Mouse (Mus musculus): Measurements from ENCODE around the gene Slc16a11. TPM values are rescaled to one million over a fixed set of nuclear protein-coding genes. Genes with fewer than 3 reads are reported as not detected.
"Not testable (repeated sequence)": the region's sequence is repeated elsewhere in the genome, so short reads cannot be mapped to it uniquely, and the experiment has no call there.

Gene Slc16a11
- 10 to 100 TPM; 23.9 to 27.1 TPM for total RNA-seq (2021)

GRCm38 (mm10) chr11:70212423-70212822, at the start of gene Slc16a11:
Gene Slc16a11 (plus strand): TSS chr11:70212752.
- intact Hi-C loops (cut with DNase I): loop anchor here (2.0 to 5.0 kb wide), 3 partner anchors 156 to 280 kb away; partner anchors contain the start of gene Dvl2
- DNase-seq (ENCODE audit: low spot score in 2 of 2): no peak

GRCm38 (mm10) chr11:70165972-70166921, 46.3 kb upstream of the Slc16a11 start:
- no peak for DNase-seq (ENCODE audit: low spot score in 2 of 2)
- intact Hi-C loops (cut with DNase I): no loop called here

GRCm38 (mm10) chr11:70168136-70168535, 44.4 kb upstream of the Slc16a11 start:
- no peak for DNase-seq (ENCODE audit: low spot score in 2 of 2)
- intact Hi-C loops (cut with DNase I): no loop called here

- peak in 1 of 2 experiments; percentile 14 for DNase-seq (ENCODE audit: low spot score in 2 of 2)
- intact Hi-C loops (cut with DNase I): not testable (repeated sequence)
These were observed 43.1 kb upstream of the Slc16a11 start for GRCm38 (mm10) chr11:70169471-70169870.

- no peak for DNase-seq (ENCODE audit: low spot score in 2 of 2)
These were observed 42.3 kb upstream of the Slc16a11 start for GRCm38 (mm10) chr11:70170291-70170690.

GRCm38 (mm10) chr11:70171181-70171580, 41.4 kb upstream of the Slc16a11 start:
- intact Hi-C loops (cut with DNase I): no loop called here
- no peak for DNase-seq (ENCODE audit: low spot score in 2 of 2)

More at GRCm38 (mm10) chr11:70170291-70170690, 42.3 kb upstream of the Slc16a11 start:
- intact Hi-C loops (cut with DNase I): no loop called here

GRCm38 (mm10) chr11:70171847-70172246, 40.7 kb upstream of the Slc16a11 start:
- intact Hi-C loops (cut with DNase I): no loop called here
- DNase-seq (ENCODE audit: low spot score in 2 of 2): no peak

GRCm38 (mm10) chr11:70172298-70172697, 40.3 kb upstream of the Slc16a11 start:
- intact Hi-C loops (cut with DNase I): no loop called here
- DNase-seq (ENCODE audit: low spot score in 2 of 2): no peak

- no peak for DNase-seq (ENCODE audit: low spot score in 2 of 2)
- intact Hi-C loops (cut with DNase I): no loop called here
These were observed 38.1 kb upstream of the Slc16a11 start for GRCm38 (mm10) chr11:70174491-70174890.

GRCm38 (mm10) chr11:70177647-70178046, 34.9 kb upstream of the Slc16a11 start:
- no peak for DNase-seq (ENCODE audit: low spot score in 2 of 2)
- intact Hi-C loops (cut with DNase I): loop anchor here (2.0 kb wide), 1 partner anchor 103 kb away; no protein-coding TSS in a partner anchor

GRCm38 (mm10) chr11:70178311-70178710, 34.2 kb upstream of the Slc16a11 start:
- intact Hi-C loops (cut with DNase I): loop anchor here (2.0 kb wide), 1 partner anchor 104 kb away; no protein-coding TSS in a partner anchor

GRCm38 (mm10) chr11:70178756-70179155, 33.8 kb upstream of the Slc16a11 start:
- intact Hi-C loops (cut with DNase I): loop anchor here (2.0 kb wide), 1 partner anchor 104 kb away; no protein-coding TSS in a partner anchor
- DNase-seq (ENCODE audit: low spot score in 2 of 2): no peak

More at GRCm38 (mm10) chr11:70178311-70178710, 34.2 kb upstream of the Slc16a11 start:
- DNase-seq (ENCODE audit: low spot score in 2 of 2): no peak

GRCm38 (mm10) chr11:70179401-70179800, 33.2 kb upstream of the Slc16a11 start:
- intact Hi-C loops (cut with DNase I): loop anchor here (2.0 kb wide), 1 partner anchor 105 kb away; no protein-coding TSS in a partner anchor
- peak in 1 of 2 experiments; percentile 17 for DNase-seq (ENCODE audit: low spot score in 2 of 2)

- intact Hi-C loops (cut with DNase I): no loop called here
These were observed 32.1 kb upstream of the Slc16a11 start for GRCm38 (mm10) chr11:70180496-70180895.

GRCm38 (mm10) chr11:70185120-70185519, 27.4 kb upstream of the Slc16a11 start:
- intact Hi-C loops (cut with DNase I): no loop called here
- no peak for DNase-seq (ENCODE audit: low spot score in 2 of 2)

More at GRCm38 (mm10) chr11:70180496-70180895, 32.1 kb upstream of the Slc16a11 start:
- no peak for DNase-seq (ENCODE audit: low spot score in 2 of 2)

- DNase-seq (ENCODE audit: low spot score in 2 of 2): peak in 1 of 2 experiments; percentile 8
- intact Hi-C loops (cut with DNase I): no loop called here
These were observed 23.0 kb upstream of the Slc16a11 start for GRCm38 (mm10) chr11:70189319-70190134.

GRCm38 (mm10) chr11:70191188-70191587, 21.4 kb upstream of the Slc16a11 start:
- intact Hi-C loops (cut with DNase I): no loop called here
- no peak for DNase-seq (ENCODE audit: low spot score in 2 of 2)

- intact Hi-C loops (cut with DNase I): no loop called here
- no peak for DNase-seq (ENCODE audit: low spot score in 2 of 2)
These were observed 20.4 kb upstream of the Slc16a11 start for GRCm38 (mm10) chr11:70192157-70192556.

- intact Hi-C loops (cut with DNase I): no loop called here
- no peak for DNase-seq (ENCODE audit: low spot score in 2 of 2)
These were observed 18.9 kb upstream of the Slc16a11 start for GRCm38 (mm10) chr11:70193354-70194285.

Measured in left cerebral cortex, postnatal 25 days (tissue).